Mouse (Mus musculus) C2C12 (cell line): ENCODE data around the gene Pipox.

Experiments
- CEBPB ChIP-seq: IDR thresholded peaks from one replicate; pipeline ENCODE4 v1.6.1; 2011; ENCODE audit warnings: low read depth, mild to moderate bottlenecking, control low read depth, moderate library complexity
- CTCF ChIP-seq: IDR thresholded peaks from one replicate; pipeline ENCODE4 v1.5.1; 2011; ENCODE audit not compliant: control insufficient read depth, insufficient read depth, insufficient read length
- FOSL1 ChIP-seq: IDR thresholded peaks from one replicate; pipeline ENCODE4 v1.8.0; 2011; ENCODE audit warnings: mild to moderate bottlenecking, low read length; ENCODE audit not compliant: poor library complexity, insufficient read depth, severe bottlenecking
- MAX ChIP-seq: IDR thresholded peaks from one replicate; pipeline ENCODE4 v1.6.1; 2011; ENCODE audit warnings: mild to moderate bottlenecking, control low read depth
- MYOG ChIP-seq: IDR thresholded peaks from one replicate; pipeline ENCODE4 v1.6.1; 2011; ENCODE audit not compliant: control insufficient read depth, insufficient read length; ENCODE audit errors: extremely low read depth
- USF1 ChIP-seq: IDR thresholded peaks from one replicate; pipeline ENCODE4 v1.6.1; 2011; ENCODE audit warnings: low read depth, mild to moderate bottlenecking, control low read depth, moderate library complexity

DNA sequence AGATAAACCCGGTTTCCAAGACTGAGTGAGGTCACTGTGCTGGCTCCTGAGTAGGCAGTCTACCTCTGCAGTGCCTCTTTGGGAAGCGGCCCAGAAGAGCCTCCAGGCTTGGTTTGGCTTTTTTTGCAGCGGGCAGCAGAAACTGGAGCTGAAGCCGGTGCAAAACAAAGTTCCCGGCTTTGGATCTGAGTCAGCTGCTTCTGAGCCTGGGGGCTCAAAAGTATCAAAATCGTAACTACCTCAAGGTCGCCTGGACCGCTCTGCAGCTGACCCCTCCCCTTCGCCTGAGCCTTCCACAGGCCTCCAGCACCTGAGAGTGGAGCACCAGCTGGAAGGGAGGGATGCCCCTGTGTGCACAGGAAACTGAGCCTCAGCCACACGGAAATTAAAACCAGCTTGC lies 23.3 kb upstream of the Pipox start:
- no peak for TF ChIP-seq CTCF
- TF ChIP-seq USF1 = no peak
- TF ChIP-seq MAX = no peak
- no peak for TF ChIP-seq FOSL1
- no peak for TF ChIP-seq CEBPB
- TF ChIP-seq MYOG = no peak
